Mouse (Mus musculus) embryonic facial prominence, embryonic 12.5 days (tissue): ENCODE data around the gene Plcb4. TPM values are rescaled to one million over a fixed set of nuclear protein-coding genes. Genes with fewer than 3 reads are reported as not detected.

Experiments used
- ATAC-seq: fragments of 200-750 bp; cut with Nextera tagmentation; 2 replicates; pipeline ENCODE4 v1.8.0; 2017; ENCODE audit not compliant: insufficient number of reproducible peaks, insufficient read depth, low FRiP score, low TSS enrichment
- H3K27ac ChIP-seq: fragments of 300-500 bp; sonication (generic); 2 replicates; pipeline ENCODE4 v1.5.1; 2016; ENCODE audit warnings: mild to moderate bottlenecking
- H3K27me3 ChIP-seq: fragments of 300-500 bp; sonication (generic); 2 replicates; pipeline ENCODE4 v1.6.1; 2016; ENCODE audit warnings: mild to moderate bottlenecking, moderate library complexity
- H3K36me3 ChIP-seq: fragments of 300-500 bp; sonication (generic); 2 replicates; pipeline ENCODE4 v1.6.1; 2016; ENCODE audit warnings: mild to moderate bottlenecking
- H3K4me1 ChIP-seq: fragments of 300-500 bp; sonication (generic); 2 replicates; pipeline ENCODE4 v1.6.1; 2016
- H3K4me2 ChIP-seq: fragments of 300-500 bp; sonication (generic); replicated peaks from 2 replicates; pipeline ENCODE4 v1.6.1; 2016; ENCODE audit warnings: mild to moderate bottlenecking, moderate library complexity
- H3K4me3 ChIP-seq: fragments of 300-500 bp; sonication (generic); 2 replicates; pipeline ENCODE4 v1.5.1; 2016; ENCODE audit warnings: mild to moderate bottlenecking
- H3K9ac ChIP-seq: fragments of 300-500 bp; sonication (generic); 2 replicates; pipeline ENCODE4 v1.6.1; 2016; ENCODE audit warnings: mild to moderate bottlenecking, moderate library complexity
- H3K9me3 ChIP-seq: fragments of 300-500 bp; sonication (generic); 2 replicates; pipeline ENCODE4 v1.6.1; 2016; ENCODE audit warnings: mild to moderate bottlenecking, moderate library complexity
- WGBS: fragments of 180-500 bp; shearing (Covaris S2); methylation state at CpG from one replicate; pipeline ENCODE4 v1.1.7; 2016; 5-methylcytosine and 5-hydroxymethylcytosine counted together
- polyA plus RNA-seq: library from polyadenylated mRNA; unstranded; fragments of >200 nt; fragmentation: Nextera tagmentation; extraction: Ambion mirVana; gene quantifications from 2 replicates; pipeline ENCODE4 v1.2.1, GENCODE M21; 2016

Plcb4 gene
- polyA plus RNA-seq, 1 experiment from 2014 or later: 18.7 TPM

GRCm38 (mm10) chr2:135676978-135677501 lies 18.2 kb downstream of the Plcb4 start:
- ATAC-seq: no peak
- WGBS: 67% methylated on average over 8 of the region's 8 CpGs

GRCm38 (mm10) chr2:135677601-135678000 lies 18.8 kb downstream of the Plcb4 start:
- H3K9me3 ChIP-seq: no peaks in the 10 kb centered on the region
- H3K4me2 ChIP-seq: no peak overlapping the region
- H3K4me3 ChIP-seq: no peak overlapping the region
- no peaks in the 10 kb centered on the region for H3K36me3 ChIP-seq
- H3K27me3 ChIP-seq: no peaks in the 10 kb centered on the region
- 0 out of 2 replicates have a peak, but pooled peaks cover under 1% of the 10 kb centered on the region for H3K4me1 ChIP-seq
- no peak for ATAC-seq
- no peak overlapping the region for H3K27ac ChIP-seq
- no peak overlapping the region for H3K9ac ChIP-seq
- 57% methylated on average over 5 of the region's 5 CpGs for WGBS

More at GRCm38 (mm10) chr2:135676978-135677501, 18.2 kb downstream of the Plcb4 start:
- H3K27ac ChIP-seq: no peak overlapping the region
- H3K9ac ChIP-seq: no peak overlapping the region
- H3K4me2 ChIP-seq: no peak overlapping the region
- H3K4me1 ChIP-seq: 0 out of 2 replicates have a peak, but pooled peaks cover 4% of the 10 kb centered on the region
- H3K36me3 ChIP-seq: no peaks in the 10 kb centered on the region
- H3K4me3 ChIP-seq: no peak overlapping the region
- no peaks in the 10 kb centered on the region for H3K9me3 ChIP-seq
- H3K27me3 ChIP-seq: no peaks in the 10 kb centered on the region

- Histone ChIP-seq H3K9ac (no peak overlapping the region), H3K27me3 (no peaks in the 10 kb centered on the region), H3K4me1 (no peaks in the 10 kb centered on the region), H3K9me3 (no peaks in the 10 kb centered on the region), H3K27ac (no peak overlapping the region), H3K4me3 (no peak overlapping the region), H3K36me3 (no peaks in the 10 kb centered on the region), H3K4me2 (no peak overlapping the region)
- 86% methylated on average over 8 of the region's 8 CpGs for WGBS
- no peak for ATAC-seq
Observed at GRCm38 (mm10) chr2:135680001-135680400, 21.2 kb downstream of the Plcb4 start.

GRCm38 (mm10) chr2:135680406-135681134 lies 21.8 kb downstream of the Plcb4 start:
- H3K4me3 ChIP-seq: no peak overlapping the region
- 90% methylated on average over 5 of the region's 5 CpGs for WGBS
- no peaks in the 10 kb centered on the region for H3K36me3 ChIP-seq
- no peak overlapping the region for H3K4me2 ChIP-seq
- no peaks in the 10 kb centered on the region for H3K9me3 ChIP-seq
- H3K4me1 ChIP-seq: no peaks in the 10 kb centered on the region
- no peak for ATAC-seq
- H3K9ac ChIP-seq: no peak overlapping the region
- H3K27me3 ChIP-seq: no peaks in the 10 kb centered on the region
- no peak overlapping the region for H3K27ac ChIP-seq

- 67% methylated on average over 10 of the region's 10 CpGs for WGBS
- Histone ChIP-seq H3K36me3 (no peaks in the 10 kb centered on the region), H3K4me3 (no peak overlapping the region)
Observed at GRCm38 (mm10) chr2:135683684-135684440, 25.1 kb downstream of the Plcb4 start.

GRCm38 (mm10) chr2:135686692-135687091 lies 27.9 kb downstream of the Plcb4 start:
- Histone ChIP-seq H3K36me3 (no peaks in the 10 kb centered on the region), H3K4me1 (no peaks in the 10 kb centered on the region), H3K4me3 (no peak overlapping the region), H3K9me3 (no peaks in the 10 kb centered on the region), H3K27ac (no peak overlapping the region), H3K4me2 (no peak overlapping the region), H3K9ac (no peak overlapping the region), H3K27me3 (no peaks in the 10 kb centered on the region)
- no peak for ATAC-seq
- WGBS: 89% methylated on average over 4 of the region's 4 CpGs

More at GRCm38 (mm10) chr2:135683684-135684440, 25.1 kb downstream of the Plcb4 start:
- no peak for ATAC-seq
- H3K27ac ChIP-seq: no peak overlapping the region
- no peaks in the 10 kb centered on the region for H3K27me3 ChIP-seq
- H3K4me1 ChIP-seq: no peaks in the 10 kb centered on the region
- no peaks in the 10 kb centered on the region for H3K9me3 ChIP-seq
- H3K4me2 ChIP-seq: no peak overlapping the region
- no peak overlapping the region for H3K9ac ChIP-seq

- no peaks in the 10 kb centered on the region for H3K36me3 ChIP-seq
- H3K4me2 ChIP-seq: no peak overlapping the region
- ATAC-seq: no peak
- 87% methylated on average over 5 of the region's 5 CpGs for WGBS
- H3K4me3 ChIP-seq: no peak overlapping the region
- no peaks in the 10 kb centered on the region for H3K27me3 ChIP-seq
- no peak overlapping the region for H3K9ac ChIP-seq
- peaks cover 4% of the 10 kb centered on the region for H3K4me1 ChIP-seq
- H3K27ac ChIP-seq: no peak overlapping the region
- H3K9me3 ChIP-seq: no peaks in the 10 kb centered on the region
Observed at GRCm38 (mm10) chr2:135687585-135687984, 28.8 kb downstream of the Plcb4 start.

GRCm38 (mm10) chr2:135692568-135693488 lies 34.0 kb downstream of the Plcb4 start:
- Histone ChIP-seq H3K27ac (peak overlapping the region; percentile 20; the same call in 1 of the 2 replicates), H3K27me3 (no peaks in the 10 kb centered on the region), H3K36me3 (no peaks in the 10 kb centered on the region), H3K4me3 (no peak overlapping the region), H3K4me1 (peaks cover 11% of the 10 kb centered on the region), H3K9me3 (no peaks in the 10 kb centered on the region), H3K9ac (no peak overlapping the region), H3K4me2 (no peak overlapping the region)
- ATAC-seq: no peak
- 42% methylated on average over 12 of the region's 12 CpGs for WGBS

- no peak for ATAC-seq
- WGBS: 93% methylated on average over 7 of the region's 7 CpGs
Observed at GRCm38 (mm10) chr2:135700686-135701413, 42.0 kb downstream of the Plcb4 start.

GRCm38 (mm10) chr2:135704673-135705072 lies 45.9 kb downstream of the Plcb4 start:
- Histone ChIP-seq H3K27ac (no peak overlapping the region), H3K27me3 (no peaks in the 10 kb centered on the region), H3K9me3 (no peaks in the 10 kb centered on the region), H3K4me1 (no peaks in the 10 kb centered on the region), H3K9ac (no peak overlapping the region), H3K36me3 (no peaks in the 10 kb centered on the region), H3K4me3 (no peak overlapping the region), H3K4me2 (no peak overlapping the region)
- ATAC-seq: no peak
- 86% methylated on average over 5 of the region's 5 CpGs for WGBS

More at GRCm38 (mm10) chr2:135700686-135701413, 42.0 kb downstream of the Plcb4 start:
- H3K4me3 ChIP-seq: no peak overlapping the region
- no peaks in the 10 kb centered on the region for H3K36me3 ChIP-seq
- H3K27me3 ChIP-seq: no peaks in the 10 kb centered on the region
- H3K9me3 ChIP-seq: no peaks in the 10 kb centered on the region
- no peak overlapping the region for H3K27ac ChIP-seq
- H3K9ac ChIP-seq: no peak overlapping the region
- no peaks in the 10 kb centered on the region for H3K4me1 ChIP-seq
- no peak overlapping the region for H3K4me2 ChIP-seq
